16 mouse cellular contexts compared by ENCODE assay signal in the genomic region with DNA sequence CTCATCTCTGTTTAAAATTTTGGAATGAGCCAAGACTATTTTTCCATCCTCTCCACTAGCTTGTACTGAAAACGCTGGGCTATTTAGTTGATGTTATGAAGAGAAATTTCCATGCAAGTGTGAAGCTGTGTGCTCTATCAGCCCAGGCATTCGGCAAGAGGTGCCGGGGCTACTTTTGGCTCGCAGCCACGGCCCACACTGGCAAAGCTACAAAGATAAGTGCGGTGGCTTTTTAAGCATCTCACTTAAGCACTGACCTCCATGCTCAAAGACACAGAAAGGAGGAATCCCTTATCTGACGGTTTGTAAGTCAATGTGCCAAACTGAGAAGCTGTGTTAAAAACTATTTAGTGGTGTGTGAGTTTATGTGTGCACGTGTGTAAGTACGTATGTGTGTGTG. TPM values are rescaled to one million over a fixed set of nuclear protein-coding genes. Genes with fewer than 3 reads are reported as not detected.
"Had no signal": no experiment of that assay in that cellular context is flagged by ENCODE, and none has a peak within 500 bp of the region (broad histone marks: within the 10 kb centered on the region; RNA-seq: fewer than 3 reads in every experiment).

No protein-coding gene starts in this region.

- H3K4me1 ChIP-seq: megakaryocyte, embryonic 14.5 days had no signal

- H3K9me3 ChIP-seq: limb, embryonic 13.5 days; midbrain, embryonic 15.5 days; neural tube, embryonic 12.5 days had no signal

- H3K4me3 ChIP-seq: limb, embryonic 13.5 days; megakaryocyte, embryonic 14.5 days; midbrain, embryonic 15.5 days; neural tube, embryonic 12.5 days had no signal

- H3K36me3 ChIP-seq: limb, embryonic 13.5 days; midbrain, embryonic 15.5 days had no signal

- DNase-seq: kidney, postnatal 36 days; left cerebral cortex, postnatal 4 days; lung, adult 18-20 months; lung, postnatal 4 days; spleen, adult 18-20 months; thymus, postnatal 4 days had no signal

- ATAC-seq: lung, postnatal 0 days; midbrain, embryonic 15.5 days had no signal

- H3K4me2 ChIP-seq: limb, embryonic 13.5 days; midbrain, embryonic 11.5 days; midbrain, embryonic 15.5 days; neural tube, embryonic 12.5 days had no signal

- H3K27ac ChIP-seq: kidney, postnatal 0 days; limb, embryonic 13.5 days; liver, embryonic 14.5 days; midbrain, embryonic 15.5 days; neural tube, embryonic 12.5 days had no signal

- H3K9ac ChIP-seq: limb, embryonic 13.5 days; liver, embryonic 14.5 days; midbrain, embryonic 15.5 days; neural tube, embryonic 12.5 days had no signal

- H3K27me3 ChIP-seq: megakaryocyte, embryonic 14.5 days; midbrain, embryonic 15.5 days; neural tube, embryonic 12.5 days had no signal

RNA-seq across cellular contexts. Expression of gene Prox1, which starts 26.9 kb away (rescaled TPM):
- total RNA-seq: monocyte, adult 5-6 weeks; neutrophil, adult 5-6 weeks had no signal
